Mouse (Mus musculus): ENCODE data around the gene Chil4.

DNA sequence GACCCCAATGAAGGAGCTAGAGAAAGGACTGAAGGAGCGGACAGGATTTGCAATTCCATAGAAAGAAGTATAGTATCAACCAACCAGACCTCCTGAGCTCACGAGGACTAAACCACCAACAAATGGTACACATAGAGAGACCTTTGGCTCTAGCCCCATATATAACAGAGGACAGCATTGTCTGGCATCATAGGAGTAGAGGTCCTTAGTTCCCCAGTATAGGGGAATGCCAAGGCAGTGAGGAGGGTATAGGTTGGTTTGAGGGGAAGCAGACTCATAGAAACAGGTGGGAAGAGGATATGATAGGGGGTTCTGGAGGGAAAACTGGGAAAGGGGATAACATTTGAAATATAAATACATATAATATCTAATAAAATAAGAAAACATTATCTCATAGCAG is 64.9 kb downstream of the Chil4 start:
- TF ChIP-seq CTCF (IDR thresholded peaks at IDR 0.05; ENCODE audit: low read depth) (no peak), EP300 (IDR thresholded peaks at IDR 0.05; ENCODE audit: low read depth) (no peak)
